23 mouse cellular contexts compared by ENCODE assay signal in the genomic region with DNA sequence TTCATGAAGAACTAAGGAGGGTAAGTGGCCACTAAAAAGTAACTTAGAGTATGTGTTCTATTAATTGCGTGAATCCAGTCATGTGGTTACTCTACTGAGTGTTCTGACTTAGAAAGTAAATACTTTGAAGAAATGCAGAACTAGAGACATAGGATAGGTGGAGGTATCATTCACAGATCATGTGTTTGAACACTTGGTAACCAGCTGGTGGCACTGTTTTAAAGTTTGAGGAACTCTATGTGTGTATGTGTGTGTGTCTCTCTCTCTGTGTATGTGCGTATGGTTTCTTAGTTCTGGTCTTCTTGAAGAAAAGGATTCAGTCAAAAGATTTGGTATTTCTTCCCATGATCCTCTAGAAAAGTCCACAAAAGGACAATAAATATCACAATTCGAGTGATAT. TPM values are rescaled to one million over a fixed set of nuclear protein-coding genes. Genes with fewer than 3 reads are reported as not detected.
DNase-seq lines count a peak whose midpoint lies in the region; ATAC-seq and TF ChIP-seq lines count a peak whose summit lies in the region.
"Had no signal": no experiment of that assay in that cellular context is flagged by ENCODE, and none has a peak within 500 bp of the region (broad histone marks: within the 10 kb centered on the region; RNA-seq: fewer than 3 reads in every experiment).

No protein-coding gene starts in this region.

- no peak overlapping the region for H3K4me3 ChIP-seq in left cerebral cortex, adult 2 months
- H3K4me3 ChIP-seq: embryonic facial prominence, embryonic 13.5 days; kidney, embryonic 15.5 days; liver, embryonic 15.5 days; stomach, embryonic 15.5 days had no signal

- H3K27ac ChIP-seq in left cerebral cortex, adult 2 months = no peak overlapping the region
- H3K27ac ChIP-seq: embryonic facial prominence, embryonic 13.5 days; kidney, embryonic 15.5 days; liver, embryonic 15.5 days; stomach, embryonic 15.5 days had no signal

- TF ChIP-seq CTCF in left cerebral cortex, adult 2 months (IDR thresholded peaks at IDR 0.05) = peak; percentile 11; the same call in 1 of the 2 replicates

- intact Hi-C loops in left cerebral cortex, adult 2 months (cut with DNase I) = no loop called here
- intact Hi-C loops in gastrocnemius, postnatal 14 days (cut with DNase I; ENCODE audit: low total_unique reads) = no loop called here

- DNase-seq in left cerebral cortex, adult 2 months (ENCODE audit: extremely low spot score in 1 of 2, low spot score in 2 of 2) = no peak
- no peak for DNase-seq in left cerebral cortex, adult 8-10 months (ENCODE audit: low spot score in 2 of 2)
- no peak for DNase-seq in gastrocnemius, postnatal 14 days
- DNase-seq in kidney, postnatal 36 days = no peak
- DNase-seq in ovary, postnatal 10 days (ENCODE audit: low spot score) = no peak
- DNase-seq: adrenal gland, postnatal 36 days; cerebellum, adult 8-10 months; gastrocnemius, postnatal 25 days; heart, postnatal 36 days; lung, postnatal 14 days had no signal

- ATAC-seq in CD4-positive, CD25-positive, alpha-beta regulatory T cell, adult 4 months = peak; percentile 73
- ATAC-seq in granulocyte monocyte progenitor cell, adult 5-6 weeks (replicated peaks; ENCODE audit: poor library complexity, severe bottlenecking) = peak; percentile 74
- peak; percentile 88 for ATAC-seq in neutrophil, adult 5-6 weeks (ENCODE audit: extremely low read depth, insufficient number of reproducible peaks, low FRiP score, poor library complexity, severe bottlenecking)

RNA-seq across cellular contexts. Expression of a gene that starts 5.1 kb away (rescaled TPM):
- under 1 TPM; 0.81 to 0.82 TPM for total RNA-seq in left cerebral cortex, adult 2 months (2021)
- 1 to 10 TPM in 2 of 4 experiments, under 1 TPM in 2; 0.74 to 1.6 (median 1.00) TPM for total RNA-seq in left cerebral cortex, adult 8-10 months (2022)
- not detected for polyA plus RNA-seq in CD4-positive, CD25-positive, alpha-beta regulatory T cell, adult 4 months (2017; shearing (Covaris generic))
- total RNA-seq in granulocyte monocyte progenitor cell, adult 5-6 weeks (2014; fragmentation: Nextera tagmentation) = not detected in 2 replicates
- total RNA-seq in granulocyte monocyte progenitor cell, adult 5-6 weeks (2017) = not detected in 2 replicates
- not detected in 2 replicates for total RNA-seq in neutrophil, adult 5-6 weeks (2017)
- under 1 TPM in 1 of 2 experiments, not detected in 1; 0.09 TPM for total RNA-seq in gastrocnemius, postnatal 14 days (2021)

RNA-seq across cellular contexts. Expression of a gene that starts 23.6 kb away (rescaled TPM):
- total RNA-seq in left cerebral cortex, adult 2 months (2021) = not detected
- not detected for total RNA-seq in left cerebral cortex, adult 8-10 months (2022)
- not detected for polyA plus RNA-seq in CD4-positive, CD25-positive, alpha-beta regulatory T cell, adult 4 months (2017; shearing (Covaris generic))
- total RNA-seq in granulocyte monocyte progenitor cell, adult 5-6 weeks (2014; fragmentation: Nextera tagmentation) = not detected in 2 replicates
- total RNA-seq in granulocyte monocyte progenitor cell, adult 5-6 weeks (2017) = 1.1 and 2.9 TPM in 2 replicates
- 117 and 122 TPM in 2 replicates for total RNA-seq in neutrophil, adult 5-6 weeks (2017)
- total RNA-seq in gastrocnemius, postnatal 14 days (2021) = not detected
- total RNA-seq: adrenal gland, postnatal 36 days; gastrocnemius, postnatal 25 days; layer of hippocampus, adult 18-20 months; left cerebral cortex, adult 18-20 months had no signal
- polyA plus RNA-seq: embryonic facial prominence, embryonic 13.5 days; heart, embryonic 11.5 days; limb, embryonic 11.5 days; midbrain, embryonic 11.5 days had no signal

RNA-seq across cellular contexts. Expression of a gene that starts 27.5 kb away (rescaled TPM):
- not detected for total RNA-seq in left cerebral cortex, adult 2 months (2021)
- total RNA-seq in left cerebral cortex, adult 8-10 months (2022) = not detected
- polyA plus RNA-seq in CD4-positive, CD25-positive, alpha-beta regulatory T cell, adult 4 months (2017; shearing (Covaris generic)) = under 1 TPM in 1 of 2 experiments, not detected in 1; 0.62 TPM
- not detected in 2 replicates for total RNA-seq in granulocyte monocyte progenitor cell, adult 5-6 weeks (2014; fragmentation: Nextera tagmentation)
- 3.5 and 5.0 TPM in 2 replicates for total RNA-seq in granulocyte monocyte progenitor cell, adult 5-6 weeks (2017)
- 93.9 and 95.4 TPM in 2 replicates for total RNA-seq in neutrophil, adult 5-6 weeks (2017)
- not detected for total RNA-seq in gastrocnemius, postnatal 14 days (2021)
- total RNA-seq: adrenal gland, postnatal 36 days; gastrocnemius, postnatal 25 days; heart, postnatal 36 days; layer of hippocampus, adult 18-20 months; left cerebral cortex, adult 18-20 months had no signal
- polyA plus RNA-seq: embryonic facial prominence, embryonic 13.5 days; heart, embryonic 11.5 days; limb, embryonic 11.5 days; midbrain, embryonic 11.5 days had no signal

RNA-seq across cellular contexts. Expression of a gene that starts 27.5 kb away (rescaled TPM):
- total RNA-seq in left cerebral cortex, adult 2 months (2021) = not detected
- not detected for total RNA-seq in left cerebral cortex, adult 8-10 months (2022)
- not detected for polyA plus RNA-seq in CD4-positive, CD25-positive, alpha-beta regulatory T cell, adult 4 months (2017; shearing (Covaris generic))
- not detected in 2 replicates for total RNA-seq in granulocyte monocyte progenitor cell, adult 5-6 weeks (2014; fragmentation: Nextera tagmentation)
- not detected in 2 replicates for total RNA-seq in granulocyte monocyte progenitor cell, adult 5-6 weeks (2017)
- not detected in 2 replicates for total RNA-seq in neutrophil, adult 5-6 weeks (2017)
- total RNA-seq in gastrocnemius, postnatal 14 days (2021) = not detected
- total RNA-seq: adrenal gland, postnatal 36 days; gastrocnemius, postnatal 25 days; heart, postnatal 36 days; layer of hippocampus, adult 18-20 months; left cerebral cortex, adult 18-20 months had no signal
- polyA plus RNA-seq: embryonic facial prominence, embryonic 13.5 days; heart, embryonic 11.5 days; kidney, embryonic 15.5 days; limb, embryonic 11.5 days; liver, embryonic 15.5 days; midbrain, embryonic 11.5 days; small intestine, adult 2 months; stomach, embryonic 15.5 days had no signal

RNA-seq across cellular contexts. Expression of a gene that starts 33.2 kb away (rescaled TPM):
- total RNA-seq in left cerebral cortex, adult 2 months (2021) = 100 to 1,000 TPM; 107 to 114 TPM
- total RNA-seq in left cerebral cortex, adult 8-10 months (2022) = 10 to 100 TPM; 70.6 to 89.4 (median 76.6) TPM
- 1 to 10 TPM; 5.8 to 6.1 TPM for polyA plus RNA-seq in CD4-positive, CD25-positive, alpha-beta regulatory T cell, adult 4 months (2017; shearing (Covaris generic))
- 1.6 and 3.2 TPM in 2 replicates for total RNA-seq in granulocyte monocyte progenitor cell, adult 5-6 weeks (2014; fragmentation: Nextera tagmentation)
- not detected in 2 replicates for total RNA-seq in granulocyte monocyte progenitor cell, adult 5-6 weeks (2017)
- 4.0 TPM in 1 of 2 replicates, not detected in the other for total RNA-seq in neutrophil, adult 5-6 weeks (2017)
- total RNA-seq in gastrocnemius, postnatal 14 days (2021) = 1 to 10 TPM; 6.8 to 9.1 TPM

Comparison
In these comparisons a context has a peak if more than half of its experiments do, and no peak if none do; other contexts are left out.
1. RNA of a gene that starts 23.6 kb away (total RNA-seq): 117 to 122 TPM in neutrophil, adult 5-6 weeks; 1.1 to 2.9 TPM in granulocyte monocyte progenitor cell, adult 5-6 weeks, not detected in left cerebral cortex, adult 2 months, not detected in left cerebral cortex, adult 8-10 months and not detected in gastrocnemius, postnatal 14 days; every median in the first group is over 10 times any median in the second.
2. RNA of a gene that starts 27.5 kb away (total RNA-seq): 93.9 to 95.4 TPM in neutrophil, adult 5-6 weeks; 3.5 to 5.0 TPM in granulocyte monocyte progenitor cell, adult 5-6 weeks, not detected in left cerebral cortex, adult 2 months, not detected in left cerebral cortex, adult 8-10 months and not detected in gastrocnemius, postnatal 14 days; every median in the first group is over 10 times any median in the second.
3. Peak in every context shown above with its lines, with median percentiles within 50 percentile points of each other: ATAC-seq.